Mouse (Mus musculus) CH12.LX (cell line): ENCODE measurements around the gene Iqcn. TPM values are rescaled to one million over a fixed set of nuclear protein-coding genes. Genes with fewer than 3 reads are reported as not detected.

Experiments used
- DNase-seq: peaks from one replicate; pipeline ENCODE4 v3.0.0-alpha.2; 2013; ENCODE audit errors: extremely low read depth
- H3K27ac ChIP-seq: 2 replicates; pipeline ENCODE4 v1.5.1; 2012; ENCODE audit warnings: low read depth, mild to moderate bottlenecking, control low read depth, moderate library complexity; ENCODE audit not compliant: insufficient read depth
- H3K27me3 ChIP-seq: replicated peaks from 2 replicates; pipeline ENCODE3; 2012; ENCODE audit warnings: inconsistent platforms
- H3K36me3 ChIP-seq, 2 experiments: replicated peaks in 1 of 2; 2 replicates each; pipeline versions ENCODE3 to v1.6.1; 2012; ENCODE audit warnings: inconsistent platforms in 1 of 2, low read length in 1 of 2, mild to moderate bottlenecking in 1 of 2, mixed read lengths in 1 of 2, moderate library complexity in 1 of 2; ENCODE audit not compliant: control insufficient read depth in 1 of 2, insufficient read depth in 1 of 2
- H3K4me1 ChIP-seq, 2 experiments: 2 replicates each; pipeline ENCODE4 v1.6.1; 2012; ENCODE audit warnings: inconsistent platforms in 1 of 2, moderate library complexity in 1 of 2; ENCODE audit not compliant: insufficient read depth in 2 of 2, control insufficient read depth in 1 of 2
- H3K4me2 ChIP-seq: 2 replicates; pipeline ENCODE4 v1.6.1; 2012; ENCODE audit warnings: low read depth, mild to moderate bottlenecking, control low read depth; ENCODE audit not compliant: poor library complexity, insufficient read depth, severe bottlenecking
- H3K4me3 ChIP-seq, 3 experiments: fragments of 150-350 bp in 1 of 3; sonication (generic) in 1 of 3; replicated peaks in 1 of 3; 2 replicates each; pipeline versions ENCODE3 to v1.5.1; 2011 to 2012; ENCODE audit warnings: low read depth in 2 of 3, low read length in 2 of 3, mild to moderate bottlenecking in 2 of 3, moderate library complexity in 2 of 3, control low read depth in 1 of 3, improper control_type of control experiment in 1 of 3, inconsistent platforms in 1 of 3, mixed read lengths in 1 of 3; ENCODE audit not compliant: poor library complexity in 1 of 3
- H3K79me2 ChIP-seq: replicated peaks from 2 replicates; pipeline ENCODE4 v1.6.1; 2012; ENCODE audit warnings: mild to moderate bottlenecking, moderate library complexity; ENCODE audit not compliant: control insufficient read depth, poor library complexity, insufficient read depth, severe bottlenecking; ENCODE audit errors: extremely low read depth
- H3K9ac ChIP-seq: 2 replicates; pipeline ENCODE4 v1.6.1; 2012; ENCODE audit warnings: low read depth, mild to moderate bottlenecking, control low read depth, moderate library complexity; ENCODE audit not compliant: insufficient read depth
- H3K9me3 ChIP-seq: replicated peaks from 2 replicates; pipeline ENCODE3; 2012; ENCODE audit warnings: low read length, inconsistent platforms, mixed read lengths
- BHLHE40 ChIP-seq: IDR thresholded peaks from 2 replicates; pipeline ENCODE4 v1.6.1; 2011; ENCODE audit warnings: mild to moderate bottlenecking, low read depth, low read length, improper control_type of control experiment
- CHD1 ChIP-seq: IDR thresholded peaks from 2 replicates; pipeline ENCODE4 v1.6.1; 2012; ENCODE audit warnings: low read depth, low read length, improper control_type of control experiment, inconsistent platforms
- CHD2 ChIP-seq: IDR thresholded peaks from 2 replicates; pipeline ENCODE4 v1.6.1; 2011; ENCODE audit warnings: low read length, improper control_type of control experiment
- CTCF ChIP-seq, 2 experiments: IDR thresholded peaks in 1 of 2; conservative IDR thresholded peaks in 1 of 2; 2 replicates each; pipeline ENCODE4 v1.5.1; 2011 to 2012; ENCODE audit warnings: low read depth in 2 of 2, low read length in 2 of 2, improper control_type of control experiment in 1 of 2, inconsistent platforms in 1 of 2, mild to moderate bottlenecking in 1 of 2, moderate library complexity in 1 of 2
- E2F4 ChIP-seq: IDR thresholded peaks from 2 replicates; pipeline ENCODE4 v1.6.1; 2011; ENCODE audit warnings: low read depth, low read length, improper control_type of control experiment; ENCODE audit not compliant: insufficient replicate concordance
- ELF1 ChIP-seq: IDR thresholded peaks from 2 replicates; pipeline ENCODE4 v1.6.1; 2014; ENCODE audit warnings: low read depth, mild to moderate bottlenecking, inconsistent platforms, low read length, improper control_type of control experiment
- EP300 ChIP-seq: IDR thresholded peaks from 2 replicates; pipeline ENCODE4 v1.6.1; 2011; ENCODE audit warnings: low read length, improper control_type of control experiment
- ETS1 ChIP-seq: conservative IDR thresholded peaks from 2 replicates; pipeline ENCODE4 v1.6.1; 2012; ENCODE audit warnings: low read depth, mild to moderate bottlenecking, inconsistent platforms, low read length, improper control_type of control experiment, moderate library complexity
- GABPA ChIP-seq: IDR thresholded peaks from 2 replicates; pipeline ENCODE4 v1.6.1; 2012; ENCODE audit warnings: low read depth, low read length, improper control_type of control experiment, inconsistent platforms; ENCODE audit not compliant: insufficient replicate concordance
- HCFC1 ChIP-seq: IDR thresholded peaks from 2 replicates; pipeline ENCODE4 v1.6.1; 2012; ENCODE audit warnings: low read depth, mild to moderate bottlenecking, inconsistent platforms, low read length, improper control_type of control experiment
- IRF4 ChIP-seq: IDR thresholded peaks from 2 replicates; pipeline ENCODE4 v1.6.1; 2014; ENCODE audit warnings: low read depth, mild to moderate bottlenecking, inconsistent platforms, low read length, improper control_type of control experiment
- JUN ChIP-seq: IDR thresholded peaks from 2 replicates; pipeline ENCODE4 v1.6.1; 2011; ENCODE audit warnings: low read depth, mild to moderate bottlenecking, low read length, improper control_type of control experiment, moderate library complexity; ENCODE audit not compliant: insufficient read depth
- JUND ChIP-seq: conservative IDR thresholded peaks from 2 replicates; pipeline ENCODE4 v1.6.1; 2011; ENCODE audit warnings: low read depth, low read length, improper control_type of control experiment
- KAT2A ChIP-seq: IDR thresholded peaks from 2 replicates; pipeline ENCODE4 v1.6.1; 2012; ENCODE audit warnings: low read length, improper control_type of control experiment, inconsistent platforms; ENCODE audit not compliant: insufficient replicate concordance
- MAFK ChIP-seq: IDR thresholded peaks from 2 replicates; pipeline ENCODE4 v1.6.1; 2011; ENCODE audit warnings: low read length, improper control_type of control experiment; ENCODE audit not compliant: insufficient replicate concordance
- MAX ChIP-seq: IDR thresholded peaks from 2 replicates; pipeline ENCODE4 v1.6.1; 2011; ENCODE audit warnings: low read length, improper control_type of control experiment
- MAZ ChIP-seq: IDR thresholded peaks from 2 replicates; pipeline ENCODE4 v1.6.1; 2012; ENCODE audit warnings: low read depth, mild to moderate bottlenecking, inconsistent platforms, low read length, improper control_type of control experiment, moderate library complexity
- MEF2A ChIP-seq: IDR thresholded peaks from 2 replicates; pipeline ENCODE4 v1.6.1; 2014; ENCODE audit warnings: low read depth, mild to moderate bottlenecking, inconsistent platforms, low read length, improper control_type of control experiment, borderline replicate concordance
- MXI1 ChIP-seq: IDR thresholded peaks from 2 replicates; pipeline ENCODE4 v1.6.1; 2011; ENCODE audit warnings: mild to moderate bottlenecking, low read depth, low read length, improper control_type of control experiment
- MYC ChIP-seq: IDR thresholded peaks from 2 replicates; pipeline ENCODE4 v1.6.1; 2011; ENCODE audit warnings: low read depth, mild to moderate bottlenecking, improper control_type of control experiment, low read length
- NELFE ChIP-seq: IDR thresholded peaks from 2 replicates; pipeline ENCODE4 v1.6.1; 2011; ENCODE audit warnings: low read depth, low read length, improper control_type of control experiment
- NRF1 ChIP-seq: IDR thresholded peaks from 2 replicates; pipeline ENCODE4 v1.6.1; 2014; ENCODE audit warnings: low read depth, mild to moderate bottlenecking, inconsistent platforms, low read length, improper control_type of control experiment, moderate library complexity
- PAX5 ChIP-seq: IDR thresholded peaks from 2 replicates; pipeline ENCODE4 v1.6.1; 2012; ENCODE audit warnings: low read length, inconsistent platforms, mixed read lengths
- POLR2A ChIP-seq: IDR thresholded peaks from 2 replicates; pipeline ENCODE4 v1.6.1; 2011; ENCODE audit warnings: low read depth, mild to moderate bottlenecking, improper control_type of control experiment, low read length
- POLR2AphosphoS2 ChIP-seq: IDR thresholded peaks from 2 replicates; pipeline ENCODE4 v1.6.1; 2011; ENCODE audit warnings: low read depth, low read length, improper control_type of control experiment
- RAD21 ChIP-seq: IDR thresholded peaks from 2 replicates; pipeline ENCODE4 v1.6.1; 2011; ENCODE audit warnings: low read depth, mild to moderate bottlenecking, low read length, improper control_type of control experiment, moderate library complexity
- RCOR1 ChIP-seq: conservative IDR thresholded peaks from 2 replicates; pipeline ENCODE4 v1.6.1; 2012; ENCODE audit warnings: low read depth, mild to moderate bottlenecking, inconsistent platforms, low read length, improper control_type of control experiment
- SIN3A ChIP-seq: IDR thresholded peaks from 2 replicates; pipeline ENCODE4 v1.6.1; 2012; ENCODE audit warnings: low read length, improper control_type of control experiment, inconsistent platforms
- SMC3 ChIP-seq: IDR thresholded peaks from 2 replicates; pipeline ENCODE4 v1.6.1; 2011; ENCODE audit warnings: low read depth, low read length, improper control_type of control experiment
- TBP ChIP-seq: conservative IDR thresholded peaks from 2 replicates; pipeline ENCODE4 v1.6.1; 2011; ENCODE audit warnings: low read depth, low read length, improper control_type of control experiment
- TCF12 ChIP-seq: IDR thresholded peaks from 2 replicates; pipeline ENCODE4 v1.6.1; 2014; ENCODE audit warnings: low read depth, mild to moderate bottlenecking, inconsistent platforms, low read length, improper control_type of control experiment
- UBTF ChIP-seq: IDR thresholded peaks from 2 replicates; pipeline ENCODE4 v1.6.1; 2012; ENCODE audit warnings: low read depth, mild to moderate bottlenecking, inconsistent platforms, low read length, improper control_type of control experiment, moderate library complexity
- USF1 ChIP-seq: IDR thresholded peaks from 2 replicates; pipeline ENCODE4 v1.6.1; 2014; ENCODE audit warnings: low read depth, mild to moderate bottlenecking, inconsistent platforms, low read length, improper control_type of control experiment
- USF2 ChIP-seq: conservative IDR thresholded peaks from 2 replicates; pipeline ENCODE4 v1.6.1; 2011; ENCODE audit warnings: low read depth, low read length, improper control_type of control experiment
- ZC3H11A ChIP-seq: IDR thresholded peaks from 2 replicates; pipeline ENCODE4 v1.6.1; 2012; ENCODE audit warnings: low read depth, mild to moderate bottlenecking, inconsistent platforms, low read length, improper control_type of control experiment
- ZKSCAN1 ChIP-seq: IDR thresholded peaks from 2 replicates; pipeline ENCODE4 v1.6.1; 2012; ENCODE audit warnings: low read depth, inconsistent platforms, low read length, improper control_type of control experiment, borderline replicate concordance
- ZMIZ1 ChIP-seq: IDR thresholded peaks from 2 replicates; pipeline ENCODE4 v1.6.1; 2012; ENCODE audit warnings: low read depth, mild to moderate bottlenecking, inconsistent platforms, low read length, improper control_type of control experiment
- ZNF384 ChIP-seq: IDR thresholded peaks from 2 replicates; pipeline ENCODE4 v1.6.1; 2012; ENCODE audit warnings: low read depth, low read length, improper control_type of control experiment, inconsistent platforms
- dilution Hi-C: fragments of 300-500 bp; cut with MboI; formaldehyde crosslinking; loops from 2 replicates; pipeline ENCODE4 v1.14.3; 2020; ENCODE audit warnings: low sequenced_read_pairs; ENCODE audit not compliant: extremely low pct_unique_long_range_greater_than_20kb, extremely low pct_ligation_motif_present
- in situ Hi-C: fragments of 300-500 bp; cut with MboI; formaldehyde crosslinking; loops from 3 replicates; pipeline ENCODE4 v1.14.3; 2019; ENCODE audit warnings: low sequenced_read_pairs, low pct_ligation_motif_present, low pct_unique_long_range_greater_than_20kb, mixed read lengths
- polyA plus RNA-seq: library from polyadenylated mRNA; unstranded; fragments of >175 nt; gene quantifications from 2 replicates; pipeline ENCODE4 v1.2.1, GENCODE M21; 2012; ENCODE audit warnings: low read depth; ENCODE audit not compliant: insufficient read length
- total RNA-seq, 2 experiments: library from RNA; depleted of rRNA; stranded (reverse); fragments of 300-350 nt in 1 of 2; fragments of >200 nt in 1 of 2; gene quantifications; 2 replicates each; pipeline ENCODE4 v1.2.3; 2012 to 2014

Gene Iqcn
- total and polyA plus RNA-seq, 3 experiments = 0.07 TPM; not detected in 2

GRCm38 (mm10) chr8:70696019-70696885 is 7.0 kb upstream of the Iqcn start:
- dilution Hi-C loops = no loop called here
- peaks cover 0 to 7% of the 10 kb centered on the region in 2 experiments for H3K36me3 ChIP-seq
- H3K27me3 ChIP-seq = no peaks in the 10 kb centered on the region
- H3K4me2 ChIP-seq = peak overlapping the region; percentile 79
- H3K9me3 ChIP-seq = no peaks in the 10 kb centered on the region
- peaks cover 17% of the 10 kb centered on the region for H3K79me2 ChIP-seq
- DNase-seq = peak; percentile 88
- peak overlapping the region in 2 of 3 experiments; percentile 27 to 43 for H3K4me3 ChIP-seq
- peak overlapping the region; percentile 83 for H3K9ac ChIP-seq
- H3K4me1 ChIP-seq = peaks cover 18 to 56% of the 10 kb centered on the region in 2 experiments
- TF ChIP-seq MAZ (peak; percentile 52), JUND (no peak; the same call in 1 of the 2 replicates), CTCF (conservative IDR thresholded peaks at IDR 0.05 in 1 of 2, IDR thresholded peaks at IDR 0.05 in 1 of 2; ENCODE audit: low read depth in 2 of 2, low read length in 2 of 2) (no peak), ZNF384 (no peak), POLR2AphosphoS2 (no peak), NELFE (peak; percentile 6; the same call in 1 of the 2 replicates), RAD21 (no peak), UBTF (no peak; the same call in none of the 2 replicates), SMC3 (no peak), MEF2A (no peak), BHLHE40 (peak; percentile 36; the same call in 1 of the 2 replicates), MAFK (no peak), GABPA (no peak), ELF1 (no peak), ZMIZ1 (no peak), MAX (no peak; the same call in 1 of the 2 replicates), PAX5 (no peak), JUN (no peak), HCFC1 (no peak; the same call in 1 of the 2 replicates), CHD2 (peak; percentile 88), E2F4 (no peak), POLR2A (peak; percentile 27; the same call in 1 of the 2 replicates), TBP (peak; percentile 58; the same call in 1 of the 2 replicates), USF1 (no peak), ZC3H11A (no peak), SIN3A (no peak), ETS1 (no peak), ZKSCAN1 (no peak), CHD1 (no peak), NRF1 (peak; percentile 54; the same call in 1 of the 2 replicates), USF2 (no peak), MYC (no peak), KAT2A (no peak), IRF4 (peak; percentile 11; the same call in 1 of the 2 replicates), MXI1 (no peak; the same call in 1 of the 2 replicates), EP300 (no peak), RCOR1 (no peak), TCF12 (peak; percentile 84)
- H3K27ac ChIP-seq = peak overlapping the region; percentile 99
- in situ Hi-C loops = no loop called here
